Mouse (Mus musculus): ENCODE measurements at regions not wholly inside any gene's neighbourhood (a gene's known extent, or its start where the extent isn't known, plus 50 kb on each side); places are given as distances from the start of the nearest gene placed in this dataset.

GRCm38 (mm10) chr13:99641386-99642165 is 125.2 kb upstream of the Map1b start:
- H3K27ac ChIP-seq (ENCODE audit: control insufficient read depth, insufficient read depth, low read depth, low read length), result peak overlapping the region; percentile 78
- H3K4me1 ChIP-seq (ENCODE audit: control insufficient read depth, insufficient read depth, low read length), result peaks cover 3% of the 10 kb centered on the region
- peak overlapping the region; percentile 79 for H3K4me3 ChIP-seq (ENCODE audit: control insufficient read depth, low read depth, low read length)
- no peaks in the 10 kb centered on the region for H3K36me3 ChIP-seq (ENCODE audit: control insufficient read depth, insufficient read depth, low read length)
- peak; percentile 85; the same call in 1 of the 2 replicates for TF ChIP-seq POLR2A (IDR thresholded peaks at IDR 0.05; ENCODE audit: control insufficient read depth, low read depth, low read length)
- no peak for TF ChIP-seq CTCF (IDR thresholded peaks at IDR 0.05; ENCODE audit: control insufficient read depth, insufficient read depth, insufficient replicate concordance, low read depth, low read length)
- no peaks in the 10 kb centered on the region for H3K27me3 ChIP-seq (ENCODE audit: control insufficient read depth, insufficient read depth, low read length)

- Histone ChIP-seq H3K27me3 (ENCODE audit: control insufficient read depth, insufficient read depth, low read length) (no peaks in the 10 kb centered on the region), H3K4me3 (ENCODE audit: control insufficient read depth, low read depth, low read length) (no peak overlapping the region), H3K4me1 (ENCODE audit: control insufficient read depth, insufficient read depth, low read length) (peaks cover 5% of the 10 kb centered on the region), H3K36me3 (ENCODE audit: control insufficient read depth, insufficient read depth, low read length) (no peaks in the 10 kb centered on the region), H3K27ac (ENCODE audit: control insufficient read depth, insufficient read depth, low read depth, low read length) (no peak overlapping the region)
- no peak for TF ChIP-seq CTCF (IDR thresholded peaks at IDR 0.05; ENCODE audit: control insufficient read depth, insufficient read depth, insufficient replicate concordance, low read depth, low read length)
- TF ChIP-seq POLR2A (IDR thresholded peaks at IDR 0.05; ENCODE audit: control insufficient read depth, low read depth, low read length), result no peak
These were observed 116.4 kb upstream of the Map1b start for GRCm38 (mm10) chr13:99632706-99633105.

- TF ChIP-seq POLR2A (IDR thresholded peaks at IDR 0.05; ENCODE audit: control insufficient read depth, low read depth, low read length) (no peak), CTCF (IDR thresholded peaks at IDR 0.05; ENCODE audit: control insufficient read depth, insufficient read depth, insufficient replicate concordance, low read depth, low read length) (no peak)
These were observed 114.5 kb upstream of the Map1b start for GRCm38 (mm10) chr13:99630800-99631199.

GRCm38 (mm10) chr13:99630356-99630755 is 114.0 kb upstream of the Map1b start:
- no peaks in the 10 kb centered on the region for H3K27me3 ChIP-seq (ENCODE audit: control insufficient read depth, insufficient read depth, low read length)
- TF ChIP-seq POLR2A (IDR thresholded peaks at IDR 0.05; ENCODE audit: control insufficient read depth, low read depth, low read length) (no peak), CTCF (IDR thresholded peaks at IDR 0.05; ENCODE audit: control insufficient read depth, insufficient read depth, insufficient replicate concordance, low read depth, low read length) (no peak)
- H3K4me3 ChIP-seq (ENCODE audit: control insufficient read depth, low read depth, low read length), result no peak overlapping the region
- H3K4me1 ChIP-seq (ENCODE audit: control insufficient read depth, insufficient read depth, low read length), result peaks cover 5% of the 10 kb centered on the region
- no peak overlapping the region for H3K27ac ChIP-seq (ENCODE audit: control insufficient read depth, insufficient read depth, low read depth, low read length)
- H3K36me3 ChIP-seq (ENCODE audit: control insufficient read depth, insufficient read depth, low read length), result no peaks in the 10 kb centered on the region

More at GRCm38 (mm10) chr13:99630800-99631199, 114.5 kb upstream of the Map1b start:
- H3K4me3 ChIP-seq (ENCODE audit: control insufficient read depth, low read depth, low read length), result no peak overlapping the region
- H3K36me3 ChIP-seq (ENCODE audit: control insufficient read depth, insufficient read depth, low read length), result no peaks in the 10 kb centered on the region
- H3K27me3 ChIP-seq (ENCODE audit: control insufficient read depth, insufficient read depth, low read length), result no peaks in the 10 kb centered on the region
- peaks cover 5% of the 10 kb centered on the region for H3K4me1 ChIP-seq (ENCODE audit: control insufficient read depth, insufficient read depth, low read length)
- H3K27ac ChIP-seq (ENCODE audit: control insufficient read depth, insufficient read depth, low read depth, low read length), result no peak overlapping the region

GRCm38 (mm10) chr13:99625196-99625595 is 108.9 kb upstream of the Map1b start:
- Histone ChIP-seq H3K4me1 (ENCODE audit: control insufficient read depth, insufficient read depth, low read length) (peaks cover 1% of the 10 kb centered on the region), H3K27ac (ENCODE audit: control insufficient read depth, insufficient read depth, low read depth, low read length) (no peak overlapping the region), H3K4me3 (ENCODE audit: control insufficient read depth, low read depth, low read length) (no peak overlapping the region), H3K36me3 (ENCODE audit: control insufficient read depth, insufficient read depth, low read length) (no peaks in the 10 kb centered on the region), H3K27me3 (ENCODE audit: control insufficient read depth, insufficient read depth, low read length) (no peaks in the 10 kb centered on the region)
- TF ChIP-seq CTCF (IDR thresholded peaks at IDR 0.05; ENCODE audit: control insufficient read depth, insufficient read depth, insufficient replicate concordance, low read depth, low read length) (no peak), POLR2A (IDR thresholded peaks at IDR 0.05; ENCODE audit: control insufficient read depth, low read depth, low read length) (no peak)

GRCm38 (mm10) chr13:99618332-99618731 is 102.0 kb upstream of the Map1b start:
- no peak overlapping the region for H3K27ac ChIP-seq (ENCODE audit: control insufficient read depth, insufficient read depth, low read depth, low read length)
- no peaks in the 10 kb centered on the region for H3K27me3 ChIP-seq (ENCODE audit: control insufficient read depth, insufficient read depth, low read length)
- no peaks in the 10 kb centered on the region for H3K36me3 ChIP-seq (ENCODE audit: control insufficient read depth, insufficient read depth, low read length)
- TF ChIP-seq POLR2A (IDR thresholded peaks at IDR 0.05; ENCODE audit: control insufficient read depth, low read depth, low read length) (no peak), CTCF (IDR thresholded peaks at IDR 0.05; ENCODE audit: control insufficient read depth, insufficient read depth, insufficient replicate concordance, low read depth, low read length) (no peak)
- H3K4me1 ChIP-seq (ENCODE audit: control insufficient read depth, insufficient read depth, low read length), result peaks cover 3% of the 10 kb centered on the region; the same call in 1 of the 2 replicates
- no peak overlapping the region for H3K4me3 ChIP-seq (ENCODE audit: control insufficient read depth, low read depth, low read length)

- Histone ChIP-seq H3K36me3 (ENCODE audit: control insufficient read depth, insufficient read depth, low read length) (no peaks in the 10 kb centered on the region), H3K4me3 (ENCODE audit: control insufficient read depth, low read depth, low read length) (no peak overlapping the region), H3K27ac (ENCODE audit: control insufficient read depth, insufficient read depth, low read depth, low read length) (no peak overlapping the region), H3K27me3 (ENCODE audit: control insufficient read depth, insufficient read depth, low read length) (no peaks in the 10 kb centered on the region), H3K4me1 (ENCODE audit: control insufficient read depth, insufficient read depth, low read length) (peaks cover 3% of the 10 kb centered on the region; the same call in 1 of the 2 replicates)
- no peak for TF ChIP-seq POLR2A (IDR thresholded peaks at IDR 0.05; ENCODE audit: control insufficient read depth, low read depth, low read length)
- no peak for TF ChIP-seq CTCF (IDR thresholded peaks at IDR 0.05; ENCODE audit: control insufficient read depth, insufficient read depth, insufficient replicate concordance, low read depth, low read length)
These were observed 101.1 kb upstream of the Map1b start for GRCm38 (mm10) chr13:99617457-99617856.

Data from testis, adult 2 months (tissue).